Mouse (Mus musculus) kidney, adult 2 months (tissue): ENCODE measurements around the gene Wdr20.
"Not testable (repeated sequence)": the region's sequence is repeated elsewhere in the genome, so short reads cannot be mapped to it uniquely, and the experiment has no call there.

Source experiments
- CTCF ChIP-seq: fragments of 200-500 bp; conservative IDR thresholded peaks from 2 replicates; pipeline ENCODE4 v1.5.1; 2011; ENCODE audit warnings: low read depth, mild to moderate bottlenecking, control low read depth, low read length, moderate library complexity, mixed read lengths; ENCODE audit not compliant: insufficient read depth, insufficient read length
- POLR2A ChIP-seq: fragments of 200-500 bp; IDR thresholded peaks from one replicate; pipeline ENCODE4 v1.6.1; 2011; ENCODE audit warnings: low read depth, low read length, control low read depth

DNA sequence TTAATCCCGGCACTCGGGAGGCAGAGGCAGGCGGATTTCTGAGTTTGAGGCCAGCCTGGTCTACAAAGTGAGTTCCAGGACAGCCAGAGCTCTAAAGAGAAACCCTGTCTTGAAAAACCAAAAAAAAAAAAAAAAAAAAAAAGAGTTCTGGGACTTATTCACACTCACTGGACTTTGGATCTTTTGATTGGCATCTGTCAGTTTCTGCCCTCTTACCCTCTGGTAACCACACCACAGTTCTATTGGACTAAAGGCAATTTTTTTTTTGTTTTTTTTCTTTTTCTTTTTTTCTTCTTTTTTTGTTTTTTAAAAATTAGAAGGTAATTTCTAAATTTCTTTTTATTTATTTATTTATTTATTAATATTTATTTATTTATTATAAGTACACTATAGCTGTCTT, 4.5 kb upstream of the Wdr20 start:
- TF ChIP-seq POLR2A, CTCF: not testable (repeated sequence)
